Mouse (Mus musculus) bone marrow macrophage, adult 2 months (primary cell): Measurements from ENCODE around the gene Pla2r1.

Source experiments
- CTCF ChIP-seq: IDR thresholded peaks from 2 replicates; pipeline ENCODE4 v1.5.1; 2012; ENCODE audit warnings: low read depth, mild to moderate bottlenecking, low read length, moderate library complexity
- POLR2A ChIP-seq: IDR thresholded peaks from 2 replicates; pipeline ENCODE4 v1.6.1; 2012; ENCODE audit warnings: mild to moderate bottlenecking, low read depth, low read length, borderline replicate concordance

DNA sequence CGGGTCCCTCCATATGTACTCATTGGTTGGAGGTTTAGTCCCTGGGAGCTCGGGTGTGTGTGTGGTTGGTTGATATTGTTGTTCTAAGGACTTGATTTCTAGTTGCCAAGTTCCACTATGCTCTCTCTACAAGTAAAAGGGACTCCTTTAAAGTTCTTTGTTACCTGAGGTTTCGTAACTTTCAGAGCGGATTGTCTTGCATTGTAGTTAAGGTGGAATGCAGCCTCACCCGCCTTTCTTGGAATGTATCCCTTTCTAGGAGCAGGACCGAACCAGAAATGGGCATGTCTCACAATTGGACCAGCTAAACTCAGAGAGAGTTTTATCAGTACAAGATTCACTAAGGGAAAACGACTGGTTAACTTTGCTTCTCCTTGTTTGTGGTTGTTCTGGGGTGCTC lies 141.9 kb downstream of the Pla2r1 start:
- TF ChIP-seq CTCF (no peak), POLR2A (no peak)
